Mouse (Mus musculus) spleen, postnatal 10 days (tissue): ENCODE results near the gene Smim20.

Experiments used
- DNase-seq, 2 experiments: peaks; one replicate each; pipeline ENCODE4 v3.0.0; 2021 to 2022; ENCODE audit warnings: low spot score in 2 of 2

Smim20 gene

GRCm38 (mm10) chr5:53265740-53266139 lies 1.1 kb upstream of the Smim20 start:
- no peak for DNase-seq

GRCm38 (mm10) chr5:53266181-53266580 lies 702 bp upstream of the Smim20 start:
- DNase-seq: no peak

GRCm38 (mm10) chr5:53268095-53268692 lies 1.3 kb downstream of the Smim20 start:
- DNase-seq: no peak

- no peak for DNase-seq
Observed at GRCm38 (mm10) chr5:53269799-53270198, 2.9 kb downstream of the Smim20 start.

GRCm38 (mm10) chr5:53270947-53271711 lies 4.2 kb downstream of the Smim20 start:
- no peak for DNase-seq

- DNase-seq: peak in 1 of 2 experiments; percentile 23
Observed at GRCm38 (mm10) chr5:53272626-53273025, 5.7 kb downstream of the Smim20 start.

- peak in 1 of 2 experiments; percentile 51 for DNase-seq
Observed at GRCm38 (mm10) chr5:53273699-53274430, 7.0 kb downstream of the Smim20 start.

GRCm38 (mm10) chr5:53274811-53275355 lies 8.0 kb downstream of the Smim20 start:
- DNase-seq: no peak

GRCm38 (mm10) chr5:53275376-53275775 lies 8.5 kb downstream of the Smim20 start:
- no peak for DNase-seq

GRCm38 (mm10) chr5:53276470-53277022 lies 9.7 kb downstream of the Smim20 start:
- no peak for DNase-seq

GRCm38 (mm10) chr5:53277716-53278263 lies 10.9 kb downstream of the Smim20 start:
- no peak for DNase-seq

GRCm38 (mm10) chr5:53279216-53279813 lies 12.4 kb downstream of the Smim20 start:
- no peak for DNase-seq

GRCm38 (mm10) chr5:53282487-53282886 lies 15.6 kb downstream of the Smim20 start:
- DNase-seq: no peak

- no peak for DNase-seq
Observed at GRCm38 (mm10) chr5:53286406-53286805, 19.5 kb downstream of the Smim20 start.

- no peak for DNase-seq
Observed at GRCm38 (mm10) chr5:53289438-53289837, 22.6 kb downstream of the Smim20 start.

GRCm38 (mm10) chr5:53294627-53295026 lies 27.7 kb downstream of the Smim20 start:
- DNase-seq: no peak

- DNase-seq: no peak
Observed at GRCm38 (mm10) chr5:53296961-53297360, 30.1 kb downstream of the Smim20 start.

GRCm38 (mm10) chr5:53301496-53301895 lies 34.6 kb downstream of the Smim20 start:
- no peak for DNase-seq

- DNase-seq: no peak
Observed at GRCm38 (mm10) chr5:53302895-53303670, 36.2 kb downstream of the Smim20 start.

- no peak for DNase-seq
Observed at GRCm38 (mm10) chr5:53303941-53304340, 37.1 kb downstream of the Smim20 start.

- no peak for DNase-seq
Observed at GRCm38 (mm10) chr5:53304936-53305335, 38.1 kb downstream of the Smim20 start.
